Mouse (Mus musculus): ENCODE measurements at regions not wholly inside any gene's neighbourhood (a gene's known extent, or its start where the extent isn't known, plus 50 kb on each side); places are given as distances from the start of the nearest gene placed in this dataset.

DNA sequence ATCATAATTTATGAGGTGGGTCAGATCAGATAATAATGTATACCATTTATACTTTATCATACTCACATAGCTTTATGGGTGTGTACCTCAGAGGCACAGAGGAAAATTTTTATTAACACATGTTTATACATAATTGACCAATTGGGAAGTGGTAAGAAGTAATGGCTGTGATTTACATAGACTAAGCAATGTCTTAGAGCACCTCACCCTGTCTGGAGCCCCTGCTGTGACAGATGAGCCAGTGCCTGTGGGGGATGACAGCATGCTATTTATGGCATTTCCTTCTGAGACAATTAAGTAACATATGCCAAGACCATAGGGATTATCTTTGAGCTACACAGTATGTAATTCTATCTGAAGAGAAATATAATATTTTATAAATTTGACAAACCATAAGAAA lies 1796.3 kb upstream of the Zeb2 start:
- TF ChIP-seq CTCF (IDR thresholded peaks at IDR 0.05; ENCODE audit: control insufficient read depth, insufficient read depth, insufficient read length) (no peak), MAX (IDR thresholded peaks at IDR 0.05) (no peak), USF1 (IDR thresholded peaks at IDR 0.05; ENCODE audit: low read depth) (no peak), MYOD1 (IDR thresholded peaks at IDR 0.05; ENCODE audit: control insufficient read depth, insufficient read length, low read depth) (no peak)

Measured in C2C12 (cell line).